Mouse (Mus musculus) neural tube, embryonic 11.5 days (tissue): ENCODE measurements around the gene Zscan22. TPM values are rescaled to one million over a fixed set of nuclear protein-coding genes. Genes with fewer than 3 reads are reported as not detected.
"Not testable (repeated sequence)": the region's sequence is repeated elsewhere in the genome, so short reads cannot be mapped to it uniquely, and the experiment has no call there.

ENCODE experiments used
- ATAC-seq: fragments of 200-750 bp; cut with Nextera tagmentation; 2 replicates; pipeline ENCODE4 v1.8.0; 2017; ENCODE audit warnings: moderate number of reproducible peaks, mild to moderate bottlenecking, moderate TSS enrichment, moderate library complexity; ENCODE audit not compliant: insufficient read depth, low FRiP score, low TSS enrichment
- DNase-seq: peaks from one replicate; pipeline ENCODE4 v3.0.0-alpha.2; 2015; ENCODE audit warnings: low spot score
- H3K27ac ChIP-seq: fragments of 300-500 bp; sonication (generic); 2 replicates; pipeline ENCODE4 v1.5.1; 2014; ENCODE audit warnings: low read depth, mild to moderate bottlenecking, low read length
- H3K27me3 ChIP-seq: fragments of 300-500 bp; sonication (generic); 2 replicates; pipeline ENCODE4 v1.6.1; 2014; ENCODE audit warnings: mild to moderate bottlenecking, low read length, mixed read lengths; ENCODE audit not compliant: control insufficient read depth, insufficient read depth
- H3K36me3 ChIP-seq: fragments of 300-500 bp; sonication (generic); 2 replicates; pipeline ENCODE4 v1.6.1; 2014; ENCODE audit warnings: mild to moderate bottlenecking, low read length, moderate library complexity, mixed read lengths; ENCODE audit not compliant: control insufficient read depth, insufficient read depth
- H3K4me1 ChIP-seq: fragments of 300-500 bp; sonication (generic); 2 replicates; pipeline ENCODE4 v1.6.1; 2014; ENCODE audit warnings: low read length, mixed read lengths; ENCODE audit not compliant: control insufficient read depth, insufficient read depth
- H3K4me2 ChIP-seq: fragments of 300-500 bp; sonication (generic); 2 replicates; pipeline ENCODE4 v1.6.1; 2014; ENCODE audit warnings: low read depth, mild to moderate bottlenecking, moderate library complexity
- H3K4me3 ChIP-seq: fragments of 300-500 bp; sonication (generic); 2 replicates; pipeline ENCODE4 v1.5.1; 2014; ENCODE audit warnings: low read depth, low read length
- H3K9ac ChIP-seq: fragments of 300-500 bp; sonication (generic); 2 replicates; pipeline ENCODE4 v1.6.1; 2014; ENCODE audit warnings: mild to moderate bottlenecking, low read length
- H3K9me3 ChIP-seq: fragments of 300-500 bp; sonication (generic); 2 replicates; pipeline ENCODE4 v1.6.1; 2016; ENCODE audit warnings: low read length; ENCODE audit not compliant: control insufficient read depth
- WGBS: fragments of 180-500 bp; shearing (Covaris S2); extraction: QIAGEN DNeasy Blood & Tissue Kit; methylation state at CpG from one replicate; pipeline ENCODE4 v1.1.7; 2014; 5-methylcytosine and 5-hydroxymethylcytosine counted together
- polyA plus RNA-seq: library from polyadenylated mRNA; unstranded; fragments of >200 nt; fragmentation: Nextera tagmentation; extraction: Ambion mirVana; gene quantifications from 2 replicates; pipeline ENCODE4 v1.2.1, GENCODE M21; 2014

The Zscan22 gene
- 18.3 and 19.7 TPM in 2 replicates for polyA plus RNA-seq

DNA sequence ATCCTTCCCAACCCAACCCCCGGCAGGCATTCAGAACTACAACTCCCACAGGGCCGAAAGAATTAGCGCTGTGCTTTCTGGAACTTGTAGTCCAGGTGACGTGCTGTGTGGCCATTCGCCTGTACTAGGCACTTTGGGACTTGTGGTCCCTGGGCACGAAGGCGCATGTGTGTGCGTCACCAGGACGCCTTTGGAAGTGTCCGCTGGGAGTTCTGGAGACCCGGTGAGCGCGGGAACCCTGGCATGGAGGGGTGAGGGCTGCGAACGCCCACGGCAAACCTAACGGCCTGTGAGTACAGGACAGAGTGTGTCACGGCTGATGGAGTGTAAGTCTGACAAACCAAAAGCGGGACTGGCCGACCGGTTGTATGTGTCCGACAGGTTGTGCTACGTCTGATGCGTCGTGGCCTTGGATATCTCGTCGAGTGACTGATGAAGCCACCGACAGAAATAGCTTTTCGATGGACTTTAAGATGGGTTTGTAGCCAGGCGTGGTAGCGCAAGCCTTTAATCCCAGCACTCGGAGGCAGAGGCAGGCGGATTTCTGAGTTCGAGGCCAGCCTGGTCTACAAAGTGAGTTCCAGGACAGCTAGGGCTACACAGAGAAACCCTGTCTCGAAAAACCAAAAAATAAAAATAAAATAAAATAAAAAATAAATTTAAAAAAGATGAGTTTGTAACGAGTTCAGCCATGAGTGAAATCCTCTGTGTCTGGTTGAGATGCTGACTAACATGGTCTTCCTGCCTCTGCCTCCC, at the start of gene Zscan22:
Gene Zscan22, plus strand, starts transcription at position 161 of the 756 bp plus-strand sequence.
- ATAC-seq (peak; percentile 97), DNase-seq (peak; percentile 91)
- Histone ChIP-seq H3K9ac (peak within 1 kb of the TSS; percentile 58), H3K4me3 (peak within 1 kb of the TSS; percentile 54), H3K9me3 (no peaks in the 10 kb centered on the region), H3K36me3 (no peaks in the 10 kb centered on the region), H3K27ac (no peak within 1 kb of the TSS), H3K4me2 (peak within 1 kb of the TSS; percentile 41), H3K4me1 (0 out of 2 replicates have a peak, but pooled peaks cover 2% of the 10 kb centered on the region), H3K27me3 (no peaks in the 10 kb centered on the region)
- 7% methylated on average over 36 of the region's 36 CpGs for WGBS

DNA sequence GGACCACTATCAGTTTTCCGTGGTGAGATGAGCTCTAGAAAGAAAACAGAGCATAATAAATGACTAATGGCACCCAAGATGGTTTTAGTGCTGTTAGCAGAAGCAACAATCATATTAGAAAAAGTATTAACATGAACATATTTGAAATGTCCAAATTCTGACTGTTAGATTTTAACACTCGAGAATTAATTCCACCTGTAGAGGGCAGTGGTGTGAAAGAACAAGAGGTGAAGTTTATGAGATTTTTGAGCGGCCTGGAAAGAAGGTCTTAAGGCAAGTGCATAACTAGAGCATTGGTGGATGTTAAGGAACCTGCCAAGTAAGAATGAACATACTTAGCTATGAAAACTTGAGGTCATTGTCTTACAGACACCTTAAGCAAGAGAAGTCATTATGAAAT, 23.3 kb upstream of the Zscan22 start:
- Histone ChIP-seq H3K4me3 (no peak overlapping the region), H3K36me3 (no peaks in the 10 kb centered on the region), H3K27ac (no peak overlapping the region), H3K9ac (no peak overlapping the region), H3K9me3 (no peaks in the 10 kb centered on the region), H3K4me2 (no peak overlapping the region), H3K27me3 (no peaks in the 10 kb centered on the region), H3K4me1 (no peaks in the 10 kb centered on the region)
- DNase-seq, result no peak
- ATAC-seq, result no peak
- 33% methylated on average over 3 of the region's 3 CpGs for WGBS

DNA sequence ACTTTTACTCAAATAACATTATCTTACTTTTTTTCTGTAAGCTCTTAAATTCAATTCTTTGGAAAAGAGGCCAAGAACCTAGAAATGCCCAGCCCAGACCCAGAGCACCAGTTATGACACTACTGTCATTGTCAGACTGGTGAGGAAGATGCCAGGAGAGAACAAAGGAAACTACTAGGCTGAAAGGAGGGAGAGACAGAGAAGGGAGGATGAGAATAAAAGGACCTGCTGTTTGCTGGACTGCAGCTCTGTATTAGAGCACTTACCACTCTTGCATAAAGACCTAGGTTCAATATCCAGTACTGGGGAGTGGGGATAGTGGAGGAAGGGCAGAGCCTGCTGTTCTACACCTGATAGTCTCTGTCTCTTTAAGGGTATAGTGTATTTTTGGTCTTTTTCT, 17.6 kb upstream of the Zscan22 start:
- DNase-seq, result no peak
- H3K9me3 ChIP-seq, result no peaks in the 10 kb centered on the region
- no peak overlapping the region for H3K27ac ChIP-seq
- ATAC-seq, result no peak
- no peak overlapping the region for H3K4me2 ChIP-seq
- no peak overlapping the region for H3K4me3 ChIP-seq
- peaks cover 2% of the 10 kb centered on the region; the same call in 1 of the 2 replicates for H3K36me3 ChIP-seq
- peaks cover 7% of the 10 kb centered on the region; the same call in 1 of the 2 replicates for H3K4me1 ChIP-seq
- no peak overlapping the region for H3K9ac ChIP-seq
- no peaks in the 10 kb centered on the region for H3K27me3 ChIP-seq

DNA sequence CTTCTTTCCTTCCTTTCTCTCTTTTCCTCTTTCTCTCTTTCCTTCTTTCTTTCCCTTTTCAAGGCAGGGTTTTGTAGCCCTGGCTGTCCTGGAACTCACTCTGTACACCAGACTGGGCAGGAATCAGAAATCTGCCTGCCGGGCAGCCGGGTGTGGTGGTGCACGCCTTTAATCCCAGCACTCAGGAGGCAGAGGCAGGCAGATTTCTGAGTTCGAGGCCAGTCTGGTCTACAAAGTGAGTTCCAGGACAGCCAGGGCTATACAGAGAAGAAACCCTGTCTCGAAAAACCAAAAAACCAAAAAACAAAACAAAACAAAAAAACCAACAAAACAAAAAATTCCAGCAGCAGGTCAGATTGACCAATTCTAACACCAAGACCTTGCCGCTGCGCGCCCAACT, 17.1 kb upstream of the Zscan22 start:
- H3K27ac ChIP-seq, H3K9me3 ChIP-seq, H3K27me3 ChIP-seq, DNase-seq, H3K4me1 ChIP-seq, H3K36me3 ChIP-seq: not testable (repeated sequence)
- H3K4me3 ChIP-seq, result peak overlapping the region; percentile 68
- H3K9ac ChIP-seq, result 0 out of 2 replicates have a peak overlapping the region, but pooled peaks have one; percentile 33
- 48% methylated on average over 8 of the region's 8 CpGs for WGBS
- 0 out of 2 replicates have a peak, but pooled peaks have one; percentile 16 for ATAC-seq
- H3K4me2 ChIP-seq, result peak overlapping the region; percentile 66

GRCm38 (mm10) chr7:12880911-12881660, 16.5 kb upstream of the Zscan22 start, which contains the start of gene Zfp128:
Zfp128 (plus strand) TSS chr7:12881177.
- peaks cover 7% of the 10 kb centered on the region; the same call in 1 of the 2 replicates for H3K4me1 ChIP-seq
- H3K27ac ChIP-seq, result no peak within 1 kb of the TSS
- H3K4me2 ChIP-seq, result peak within 1 kb of the TSS; percentile 66
- 1% methylated on average over 35 of the region's 35 CpGs for WGBS
- H3K27me3 ChIP-seq, result no peaks in the 10 kb centered on the region
- H3K9me3 ChIP-seq, result no peaks in the 10 kb centered on the region
- peaks cover 5% of the 10 kb centered on the region; the same call in 1 of the 2 replicates for H3K36me3 ChIP-seq
- DNase-seq (peak; percentile 95), ATAC-seq (peak; percentile 99)
- H3K9ac ChIP-seq, result peak within 1 kb of the TSS; percentile 73
- peak within 1 kb of the TSS; percentile 68 for H3K4me3 ChIP-seq

DNA sequence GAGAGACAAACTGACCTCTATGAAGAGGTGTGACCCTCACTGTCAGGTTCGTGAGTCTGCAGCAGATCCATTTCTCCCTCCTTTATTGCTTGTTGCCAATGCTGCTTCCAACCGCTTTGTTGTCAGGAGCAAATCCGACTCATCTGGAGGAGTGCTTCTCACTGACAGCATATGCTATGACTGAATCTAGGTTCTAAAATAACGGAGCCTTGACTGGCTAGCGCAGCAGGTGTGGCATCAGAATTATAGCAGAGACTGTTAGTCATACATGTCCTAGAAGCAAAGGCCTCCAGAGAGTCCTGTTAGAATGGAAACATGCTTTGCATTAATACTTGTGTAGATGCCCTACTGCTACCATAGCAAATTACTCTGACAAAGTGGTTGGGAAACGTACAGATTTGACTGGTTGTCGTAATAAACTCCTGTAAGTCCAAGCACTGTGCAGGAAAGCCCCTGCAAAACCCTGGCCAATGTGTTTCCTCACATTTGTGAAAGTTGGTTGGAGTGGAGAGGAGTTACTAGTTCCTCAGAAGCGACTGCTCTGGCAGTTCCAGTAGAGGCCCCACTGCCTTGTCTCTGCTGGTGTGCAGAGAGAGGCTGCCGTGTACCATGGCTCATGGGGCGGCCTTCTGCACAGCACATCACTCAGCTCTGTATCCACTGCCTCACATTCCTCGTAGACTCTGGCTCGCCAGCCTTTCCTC, 10.9 kb upstream of the Zscan22 start:
- WGBS, result 93% methylated on average over 12 of the region's 12 CpGs
- H3K36me3 ChIP-seq, result peaks cover 15% of the 10 kb centered on the region
- H3K9me3 ChIP-seq, result no peaks in the 10 kb centered on the region
- no peak overlapping the region for H3K27ac ChIP-seq
- no peaks in the 10 kb centered on the region for H3K27me3 ChIP-seq
- DNase-seq, result no peak
- no peak overlapping the region for H3K9ac ChIP-seq
- H3K4me3 ChIP-seq, result no peak overlapping the region
- H3K4me2 ChIP-seq, result no peak overlapping the region
- ATAC-seq, result no peak
- peaks cover 4% of the 10 kb centered on the region; the same call in 1 of the 2 replicates for H3K4me1 ChIP-seq

GRCm38 (mm10) chr7:12887585-12887984, 10.0 kb upstream of the Zscan22 start:
- no peaks in the 10 kb centered on the region for H3K9me3 ChIP-seq
- DNase-seq (no peak), ATAC-seq (no peak)
- 90% methylated on average over 5 of the region's 5 CpGs for WGBS
- H3K27me3 ChIP-seq, result no peaks in the 10 kb centered on the region
- no peak overlapping the region for H3K4me2 ChIP-seq
- 0 out of 2 replicates have a peak, but pooled peaks cover 1% of the 10 kb centered on the region for H3K4me1 ChIP-seq
- peaks cover 15% of the 10 kb centered on the region for H3K36me3 ChIP-seq
- no peak overlapping the region for H3K27ac ChIP-seq
- H3K9ac ChIP-seq, result no peak overlapping the region
- H3K4me3 ChIP-seq, result no peak overlapping the region

DNA sequence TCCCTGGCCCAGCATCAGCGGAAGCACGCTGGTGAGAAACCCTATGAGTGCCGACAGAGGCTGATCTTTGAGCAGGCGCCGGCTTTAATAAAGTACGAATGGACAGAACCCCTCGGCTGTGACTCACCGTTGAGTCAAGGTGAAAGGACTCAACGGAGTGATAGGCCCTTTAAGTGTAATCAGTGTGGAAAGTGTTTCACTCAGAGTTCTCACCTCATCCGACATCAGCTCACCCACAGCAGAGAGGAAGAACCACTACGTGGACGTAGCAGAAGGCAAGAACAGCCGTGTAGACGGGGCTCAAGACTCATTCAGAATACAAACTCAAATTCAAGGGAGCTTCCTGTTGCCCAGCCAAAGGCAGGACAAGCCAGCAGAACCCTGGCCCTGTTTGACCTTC, 6.7 kb upstream of the Zscan22 start:
- no peaks in the 10 kb centered on the region for H3K4me1 ChIP-seq
- H3K27ac ChIP-seq, result no peak overlapping the region
- WGBS, result 94% methylated on average over 14 of the region's 14 CpGs
- H3K4me2 ChIP-seq, result no peak overlapping the region
- no peaks in the 10 kb centered on the region for H3K9me3 ChIP-seq
- H3K36me3 ChIP-seq, result peaks cover 12% of the 10 kb centered on the region
- no peak overlapping the region for H3K4me3 ChIP-seq
- ATAC-seq (no peak), DNase-seq (no peak)
- no peak overlapping the region for H3K9ac ChIP-seq
- H3K27me3 ChIP-seq, result no peaks in the 10 kb centered on the region
